Mouse (Mus musculus): ENCODE measurements around the gene Tbp.

GRCm38 (mm10) chr17:15456595-15456994, 43.1 kb upstream of the Tbp start:
- no peak for TF ChIP-seq CTCF (IDR thresholded peaks at IDR 0.05; ENCODE audit: low read depth)
- TF ChIP-seq EP300 (IDR thresholded peaks at IDR 0.05; ENCODE audit: low read depth) = no peak

All from liver, embryonic 14.5 days (tissue).